Mouse (Mus musculus) embryo, embryonic 10 days (tissue): ENCODE measurements at regions not wholly inside any gene's neighbourhood (a gene's known extent, or its start where the extent isn't known, plus 50 kb on each side); places are given as distances from the start of the nearest gene placed in this dataset.
"Not testable (repeated sequence)": the region's sequence is repeated elsewhere in the genome, so short reads cannot be mapped to it uniquely, and the experiment has no call there.

Experiments
- DNase-seq: peaks from one replicate; pipeline ENCODE4 v3.0.0-alpha.2; 2015; ENCODE audit warnings: low spot score

GRCm38 (mm10) chr17:74138517-74138916 lies 90.8 kb upstream of the Srd5a2 start:
- DNase-seq = not testable (repeated sequence)

- peak; percentile 14 for DNase-seq
Observed at GRCm38 (mm10) chr17:74134976-74135375, 87.3 kb upstream of the Srd5a2 start.

GRCm38 (mm10) chr17:74131534-74131933 lies 83.8 kb upstream of the Srd5a2 start:
- DNase-seq = no peak

GRCm38 (mm10) chr17:74122944-74123343 lies 75.2 kb upstream of the Srd5a2 start:
- no peak for DNase-seq

GRCm38 (mm10) chr17:74120969-74121368 lies 73.3 kb upstream of the Srd5a2 start:
- no peak for DNase-seq
